Mouse (Mus musculus) thymus, postnatal 10 days (tissue): ENCODE data around the gene Bcl2l11.

Source experiments
- DNase-seq, 2 experiments: peaks; one replicate each; pipeline ENCODE4 v3.0.0; 2021; ENCODE audit warnings: low spot score in 2 of 2

The Bcl2l11 gene

DNA sequence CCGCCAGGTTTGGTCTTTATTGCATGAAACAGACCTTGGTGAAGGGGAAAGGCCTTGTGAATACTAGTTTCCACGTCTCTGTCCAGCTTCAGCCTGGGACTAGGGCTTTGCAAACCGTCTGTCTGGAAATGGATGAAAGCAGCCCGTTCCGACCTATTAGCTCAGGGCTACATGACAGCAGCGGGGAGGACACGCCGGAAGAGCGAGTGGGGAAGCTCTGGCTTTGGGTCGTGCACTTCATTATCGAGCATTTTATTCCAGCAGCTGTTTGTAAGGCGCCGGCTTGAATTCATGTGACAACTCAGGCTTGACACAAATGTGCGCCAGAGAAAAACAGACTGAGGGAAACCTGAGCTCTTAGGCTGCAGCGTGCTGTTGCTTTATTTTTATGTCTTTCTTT is 13.9 kb downstream of the Bcl2l11 start:
- no peak for DNase-seq

DNA sequence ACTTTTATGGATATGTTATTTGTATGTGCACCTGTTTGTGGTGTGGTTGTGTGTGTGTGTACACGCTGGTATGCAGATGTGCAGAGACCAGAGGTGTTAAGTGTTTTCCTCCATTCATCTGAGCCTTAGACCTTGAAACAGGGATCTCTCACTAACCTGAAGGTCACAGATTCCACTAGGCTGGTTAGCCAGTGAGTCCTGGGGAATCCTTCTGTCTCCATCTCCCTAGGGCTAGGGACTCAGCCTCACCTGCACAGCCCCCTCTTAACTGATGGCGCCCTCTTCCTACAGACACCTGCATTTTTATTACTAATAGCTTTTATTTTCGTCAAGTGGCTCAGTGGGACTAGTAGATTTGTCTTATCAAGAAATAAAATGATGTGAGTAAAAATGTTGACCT is 14.3 kb downstream of the Bcl2l11 start:
- no peak for DNase-seq

DNA sequence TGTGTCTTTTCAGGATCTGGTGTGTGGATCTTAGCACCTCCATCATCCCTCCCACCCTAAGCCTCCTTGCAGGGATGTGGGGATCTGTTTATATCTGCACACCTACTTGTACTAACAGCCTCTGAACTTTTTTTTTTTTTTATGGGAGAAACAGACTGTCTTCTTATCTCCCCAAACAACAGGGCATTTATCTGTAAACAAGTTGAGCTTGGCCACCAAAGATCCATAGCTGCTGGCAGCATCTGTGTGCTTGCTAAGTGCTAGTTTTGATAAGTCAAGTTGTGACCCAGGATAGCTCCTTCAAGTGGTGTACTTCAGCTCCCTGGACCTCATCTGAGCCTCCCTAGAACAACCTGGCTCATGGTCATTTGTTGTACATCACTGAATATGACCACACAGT is 18.2 kb downstream of the Bcl2l11 start:
- no peak for DNase-seq

DNA sequence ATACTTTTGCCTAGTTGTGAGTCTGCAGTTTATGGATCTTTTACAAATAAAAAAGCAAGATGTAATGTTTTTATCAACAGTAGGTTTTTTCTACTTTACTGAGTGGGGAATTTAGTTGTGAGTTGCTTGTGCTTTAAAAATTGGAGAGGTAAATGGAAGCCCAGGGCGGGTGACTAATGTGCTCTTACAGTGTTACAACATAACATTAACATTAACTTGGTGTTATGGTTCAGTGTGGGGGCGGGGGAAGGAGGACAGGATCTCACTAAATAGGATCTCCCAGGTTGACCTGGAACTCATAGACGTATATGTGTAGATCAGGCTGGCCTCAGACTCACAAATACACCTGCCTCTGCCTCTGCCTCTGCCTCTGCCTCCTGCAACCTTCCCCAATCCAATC is 19.6 kb downstream of the Bcl2l11 start:
- no peak for DNase-seq

DNA sequence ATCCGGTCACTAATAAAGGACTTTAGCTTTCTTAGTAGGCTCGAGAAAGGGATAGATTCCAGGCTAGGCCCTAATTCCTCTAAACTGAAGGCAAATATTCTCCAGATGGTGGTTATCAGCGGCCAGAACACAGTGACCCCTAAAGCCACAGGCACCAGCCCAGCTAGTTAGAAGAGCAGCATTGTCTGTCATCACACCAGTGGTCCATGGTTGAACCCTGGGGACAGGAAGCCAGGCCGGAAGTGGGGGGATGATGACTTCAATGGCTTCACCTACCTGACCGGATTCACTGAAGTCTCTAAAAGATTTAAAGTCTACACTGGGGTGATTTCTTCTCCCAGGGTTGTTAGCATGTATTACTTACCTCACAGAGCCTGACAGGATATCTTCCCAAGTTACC is 23.8 kb downstream of the Bcl2l11 start:
- DNase-seq = no peak

DNA sequence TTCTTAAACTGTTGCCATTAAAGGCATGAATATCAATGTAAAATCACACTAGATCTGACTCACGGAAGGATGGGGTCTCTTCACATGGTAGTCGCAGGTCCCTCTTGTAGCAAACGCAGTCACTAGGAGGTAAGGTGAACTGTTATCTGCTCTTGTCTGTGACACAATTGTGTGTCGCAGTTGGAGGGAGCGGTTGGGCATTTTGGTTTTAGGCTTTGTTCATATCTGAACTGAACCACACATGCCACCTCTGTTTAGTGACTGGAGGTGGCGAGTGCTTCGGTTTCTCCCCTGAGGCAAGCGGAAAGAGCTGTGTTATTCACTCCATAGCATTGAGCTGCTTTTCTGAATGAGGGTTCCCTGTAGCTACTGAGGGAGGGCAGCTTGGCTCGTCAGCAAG is 26.4 kb downstream of the Bcl2l11 start:
- DNase-seq = peak in 1 of 2 experiments; percentile 25

DNA sequence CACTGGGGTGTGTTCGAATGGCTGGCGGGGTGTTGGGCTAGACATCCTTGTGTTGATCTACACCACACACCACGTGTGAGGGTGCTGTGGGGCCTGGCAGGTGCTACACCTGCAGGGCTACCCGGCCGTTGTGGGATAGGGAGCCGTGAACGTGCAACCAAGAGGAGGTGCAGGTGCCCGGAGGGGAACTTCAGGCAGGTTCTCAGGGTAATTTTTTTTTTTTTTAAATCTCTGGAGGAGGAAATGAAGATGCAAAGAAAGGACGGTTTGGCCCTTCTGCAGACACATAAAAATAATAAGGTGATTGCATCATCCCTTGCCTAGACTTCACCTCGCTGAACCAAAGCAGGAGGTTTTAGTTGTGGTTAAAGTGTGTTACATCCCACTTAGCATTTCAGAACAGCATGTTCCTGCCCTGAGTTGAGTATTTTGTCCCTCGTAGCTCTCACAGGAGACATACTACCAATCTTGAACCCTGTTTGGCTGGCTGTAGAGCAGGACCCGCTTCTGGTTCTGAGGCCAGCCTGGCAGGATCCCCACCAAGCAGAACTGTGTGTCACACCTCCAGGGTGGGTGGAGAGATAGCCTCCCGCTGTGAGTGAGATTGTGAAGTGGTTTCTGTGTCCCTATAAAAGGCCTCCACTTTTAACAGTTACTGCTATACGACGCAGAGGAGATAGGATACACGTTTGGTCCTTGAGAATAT is 27.2 kb downstream of the Bcl2l11 start:
- peak; percentile 69 to 84 for DNase-seq

DNA sequence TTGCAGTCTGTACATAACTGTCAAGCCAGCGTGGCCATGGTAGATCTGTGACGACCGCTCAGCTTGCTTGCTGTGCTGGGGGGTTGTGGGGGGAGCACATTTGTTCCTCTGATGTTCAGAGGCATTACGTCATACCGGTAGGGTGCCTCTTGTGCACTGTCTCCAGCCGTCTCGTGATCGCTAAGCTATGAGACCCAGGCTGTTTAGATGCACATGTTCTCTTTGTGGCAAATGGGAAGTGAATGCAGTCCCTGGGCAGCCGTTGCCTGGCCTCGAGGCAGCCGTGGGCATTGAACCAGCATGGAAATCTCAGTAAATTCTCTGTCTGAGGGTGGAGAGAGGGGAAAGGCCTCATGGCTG is 27.7 kb downstream of the Bcl2l11 start:
- DNase-seq = peak; percentile 43

DNA sequence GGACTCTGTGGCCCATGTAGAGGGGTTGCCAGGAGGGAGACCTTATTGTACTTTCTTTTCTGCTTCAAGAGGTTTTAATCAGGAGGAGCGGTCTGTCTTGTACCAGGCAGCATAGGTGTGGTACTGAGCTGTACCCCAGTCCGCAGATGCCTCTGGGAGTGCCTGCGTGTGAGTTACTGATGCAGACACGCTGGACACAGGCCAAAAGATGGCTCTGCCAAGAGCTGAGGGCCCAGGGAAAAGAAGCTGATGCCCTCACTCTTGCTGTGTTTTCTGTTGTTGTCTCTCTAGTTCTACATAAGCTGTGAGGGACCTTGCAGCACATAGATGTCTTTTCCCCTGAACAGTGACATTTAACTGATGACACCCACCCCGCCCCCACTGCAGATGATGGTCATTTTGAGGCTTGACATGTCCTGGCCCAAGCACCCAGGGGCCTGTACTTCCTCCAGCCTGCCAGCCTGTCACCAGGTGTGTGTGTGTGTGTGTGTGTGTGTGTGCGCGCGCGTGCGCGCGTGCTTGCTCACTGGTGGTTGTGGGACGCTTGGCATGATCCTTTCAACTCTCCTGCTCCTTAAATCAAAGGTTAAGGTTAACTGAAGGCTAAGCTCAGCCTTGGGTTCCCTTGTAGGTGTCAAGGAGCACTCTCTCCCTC is 29.7 kb downstream of the Bcl2l11 start:
- peak in 1 of 2 experiments; percentile 20 for DNase-seq

DNA sequence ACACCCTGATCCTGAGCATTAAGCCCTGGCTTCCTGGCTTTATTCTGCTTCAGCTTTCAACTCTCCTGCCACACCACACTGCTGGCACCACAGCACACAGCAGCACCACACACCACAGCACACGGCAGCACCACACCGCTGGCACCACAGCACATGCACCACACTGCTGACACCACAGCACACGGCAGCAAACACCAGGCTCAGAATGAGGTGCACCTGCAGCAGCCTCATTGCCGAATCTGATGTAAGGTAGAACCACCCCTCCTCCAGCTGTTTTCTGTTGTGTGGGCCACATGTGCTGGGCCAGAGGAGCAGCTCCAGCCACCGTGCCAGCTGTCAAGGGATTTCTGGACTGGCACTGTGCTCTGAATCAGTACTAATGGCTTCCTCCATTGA is 30.2 kb downstream of the Bcl2l11 start:
- peak; percentile 32 to 41 for DNase-seq

DNA sequence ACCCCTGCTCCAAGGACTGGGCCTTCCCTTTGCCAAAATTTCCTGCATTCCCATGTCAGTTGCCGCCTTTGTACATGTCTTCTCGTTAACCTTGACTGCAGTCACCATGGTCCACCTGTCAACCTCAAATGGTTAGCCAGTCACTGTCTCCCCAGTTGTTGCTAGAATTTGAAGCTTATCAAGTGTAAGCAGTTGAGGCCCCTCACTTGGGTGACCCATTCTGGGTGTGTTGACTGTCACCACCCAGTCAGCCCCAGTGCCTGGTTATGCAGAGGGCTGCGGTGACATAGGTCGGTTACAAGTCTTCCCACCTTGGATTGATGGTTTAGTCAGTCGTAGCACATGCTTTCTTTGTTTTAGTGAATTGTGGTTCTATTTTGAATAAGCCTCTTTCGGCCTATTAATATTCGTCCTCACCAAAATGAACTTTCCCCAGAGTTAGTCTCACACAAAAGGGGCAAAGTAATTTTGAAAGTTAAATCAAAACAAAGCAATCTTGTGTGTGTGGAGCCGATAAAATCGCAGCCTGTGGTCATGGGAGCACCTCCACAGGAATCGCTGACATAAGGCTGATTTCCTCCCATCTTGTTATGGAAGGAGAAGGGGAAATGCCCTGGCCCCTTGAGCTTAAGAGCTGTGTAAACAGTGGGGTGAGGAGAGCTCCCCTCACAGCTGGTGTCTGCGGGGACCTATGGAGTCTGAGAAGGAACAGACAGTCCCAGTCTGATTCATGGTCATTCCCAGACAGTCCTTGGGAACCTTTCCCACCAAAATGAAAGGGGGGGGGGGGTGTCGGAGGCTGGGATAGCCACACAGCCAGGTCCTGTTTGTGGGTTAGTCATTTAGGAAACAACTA is 30.9 kb downstream of the Bcl2l11 start:
- DNase-seq = no peak

DNA sequence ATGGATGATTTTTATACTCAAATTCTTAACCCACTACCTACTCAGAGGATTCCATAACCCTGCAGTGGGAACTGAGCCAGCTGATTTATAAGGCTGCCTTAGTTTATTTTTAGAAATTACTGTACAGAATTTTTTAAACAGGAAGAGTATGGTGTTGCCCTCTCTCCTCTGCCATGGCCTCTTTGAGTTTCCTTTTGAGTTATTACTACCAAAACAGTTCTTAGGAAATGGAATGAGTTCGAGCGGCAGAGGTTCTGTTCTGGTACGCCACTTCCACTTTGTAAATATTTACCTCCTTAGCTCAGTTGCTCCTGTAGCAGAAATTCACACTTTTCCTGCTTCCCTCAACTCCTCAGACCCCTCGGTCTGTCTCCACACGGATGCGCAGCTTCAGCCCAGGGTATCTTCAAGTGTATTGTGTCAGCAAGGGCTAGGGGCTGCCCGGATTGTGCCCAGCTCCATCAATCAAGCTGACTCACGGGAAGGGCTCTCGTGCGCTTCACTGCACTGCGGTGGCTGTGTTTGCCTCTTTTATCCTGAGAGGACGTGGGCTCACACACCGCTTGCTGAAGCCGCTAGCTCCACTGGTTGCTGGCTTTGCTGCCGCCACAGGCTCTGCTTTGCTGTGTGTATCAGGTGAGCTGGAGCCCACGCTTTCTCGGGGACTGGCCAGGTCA is 33.0 kb downstream of the Bcl2l11 start:
- peak; percentile 15 to 27 for DNase-seq

DNA sequence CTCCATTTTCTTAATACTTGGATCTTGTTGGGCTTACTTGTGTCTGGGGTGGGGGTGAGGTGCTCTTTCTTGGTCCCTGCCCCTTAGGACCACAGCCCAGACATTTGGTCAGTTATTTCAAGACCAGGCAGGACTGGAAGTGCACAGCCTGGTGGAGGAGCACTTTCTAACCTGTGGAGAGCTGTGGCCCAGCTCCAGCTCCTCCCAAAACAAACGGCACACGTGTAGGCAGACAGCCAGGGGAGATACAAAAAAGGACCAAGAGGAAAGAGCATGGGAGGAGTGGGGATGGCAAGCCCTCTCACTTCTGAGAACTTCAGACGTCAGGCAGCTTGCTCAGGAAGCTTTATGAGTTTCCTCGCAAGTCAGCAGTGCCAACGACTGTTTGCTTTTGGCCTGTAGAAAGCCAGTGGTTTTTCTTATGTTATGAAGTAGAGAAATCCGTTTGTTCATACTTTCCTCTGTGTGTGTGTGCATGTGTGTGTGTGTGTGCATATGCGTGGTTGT is 33.8 kb downstream of the Bcl2l11 start:
- no peak for DNase-seq

DNA sequence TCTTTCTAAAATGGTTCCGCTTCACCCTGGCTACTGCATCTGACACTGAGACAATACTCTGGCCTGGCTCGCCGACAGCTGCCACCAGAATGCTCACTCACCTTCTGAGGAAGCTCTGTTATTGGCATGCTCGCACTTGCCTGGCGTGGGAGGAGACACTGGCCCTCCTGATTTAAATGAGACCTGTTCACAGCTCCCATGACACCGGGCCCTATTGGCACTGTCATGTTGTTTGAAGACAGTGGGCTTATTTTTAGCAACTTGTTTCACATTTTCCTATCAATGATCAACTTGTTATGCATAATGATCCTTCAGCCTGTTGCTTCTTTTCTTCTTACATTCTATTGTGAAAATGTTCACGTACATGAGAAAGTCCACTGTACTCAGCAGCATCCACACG is 37.3 kb downstream of the Bcl2l11 start:
- no peak for DNase-seq

DNA sequence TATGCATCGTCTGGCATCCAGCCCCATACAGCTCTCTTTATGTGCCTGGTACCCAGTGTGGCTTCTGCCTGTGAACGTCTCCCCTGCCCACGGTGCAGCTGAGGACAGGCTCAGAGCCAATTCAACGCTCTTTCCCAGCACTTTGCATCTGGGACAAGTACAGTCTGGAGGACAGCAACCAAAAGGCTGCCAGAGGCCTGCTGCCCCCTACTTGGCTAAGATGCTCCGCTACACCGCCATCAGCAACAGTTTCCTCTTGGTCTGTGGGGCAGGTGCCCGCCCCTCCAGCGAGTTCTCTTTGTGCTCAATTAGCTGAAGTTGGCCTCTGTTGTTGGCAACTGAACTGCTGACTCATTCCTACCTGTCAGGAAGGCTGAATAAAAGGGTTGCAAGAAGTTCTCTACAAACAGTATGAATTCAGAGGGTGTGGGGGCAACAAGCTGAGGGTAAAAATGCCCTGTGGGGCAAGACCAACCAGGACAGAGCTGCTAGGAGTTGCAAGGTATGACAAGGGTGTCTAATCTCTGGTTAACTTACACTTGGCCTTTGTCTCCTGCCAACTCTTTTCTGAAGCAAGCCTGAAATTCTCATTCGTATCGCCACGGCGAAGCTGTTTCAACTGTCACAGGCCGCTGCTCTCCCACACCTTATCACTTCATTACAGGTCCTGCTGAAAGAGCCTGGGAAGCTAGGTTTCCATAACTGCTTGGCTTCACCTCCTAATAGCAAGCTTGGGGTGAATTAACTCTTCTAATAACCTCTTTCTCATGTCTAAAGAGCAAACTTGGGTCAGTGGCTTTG is 41.0 kb downstream of the Bcl2l11 start:
- DNase-seq = no peak

DNA sequence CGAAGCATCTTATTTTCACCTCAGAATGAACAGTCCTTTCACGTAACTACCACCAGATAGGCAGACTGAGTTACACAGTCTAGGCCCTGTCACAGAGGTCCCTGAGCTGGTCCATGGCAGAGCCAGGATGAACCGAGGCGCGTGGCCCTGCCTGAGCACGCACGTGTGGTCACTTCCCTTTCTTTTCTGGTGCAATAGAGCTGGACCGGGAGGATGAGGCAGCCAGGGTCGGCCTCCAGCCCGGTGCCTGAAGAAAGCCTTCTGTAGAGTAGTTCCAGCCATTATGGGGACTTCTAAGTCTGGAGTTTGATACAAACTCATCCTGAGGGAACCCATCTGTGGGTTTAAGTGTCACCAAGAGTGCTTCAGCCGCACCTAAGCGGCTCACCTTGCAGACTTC is 42.1 kb downstream of the Bcl2l11 start:
- no peak for DNase-seq

DNA sequence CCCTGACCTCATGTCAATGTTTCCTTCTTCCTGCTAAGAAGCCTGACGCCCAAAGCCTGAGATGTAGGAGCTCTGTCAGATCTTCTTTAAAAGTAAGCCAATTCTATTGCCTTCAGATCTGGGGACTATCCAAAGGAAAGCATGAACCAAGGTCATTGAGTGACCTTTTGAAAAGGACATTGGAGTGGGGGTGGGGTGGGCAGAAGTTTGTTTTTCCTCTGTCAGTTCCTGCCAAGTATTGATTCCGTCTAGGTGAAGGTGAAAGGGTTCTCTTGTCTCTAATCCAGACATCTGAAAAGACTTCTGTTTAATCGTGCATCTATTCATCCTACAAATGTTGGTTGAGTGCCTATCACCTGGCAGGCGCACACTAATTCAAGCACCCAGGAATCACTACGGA is 43.6 kb downstream of the Bcl2l11 start:
- DNase-seq = no peak

DNA sequence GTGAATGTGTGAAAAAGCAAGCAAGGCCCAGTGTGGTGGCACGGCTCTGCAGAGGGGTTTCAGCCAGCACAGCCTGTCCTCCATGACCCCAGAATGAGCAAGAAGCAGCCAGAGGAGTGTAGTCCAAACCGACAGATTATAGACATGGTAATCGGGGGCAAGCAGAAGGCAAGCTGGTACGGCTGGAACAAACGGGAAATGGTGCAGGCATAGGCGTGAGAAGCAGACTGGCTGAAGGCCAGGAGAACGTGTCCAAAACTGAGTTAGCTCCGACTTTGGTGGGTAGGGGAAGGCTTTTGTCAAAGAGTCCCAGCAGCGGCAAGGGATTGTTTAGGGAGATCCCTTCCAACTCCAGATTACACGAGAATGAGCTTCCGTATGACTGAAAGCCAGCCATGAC is 44.1 kb downstream of the Bcl2l11 start:
- DNase-seq = no peak

DNA sequence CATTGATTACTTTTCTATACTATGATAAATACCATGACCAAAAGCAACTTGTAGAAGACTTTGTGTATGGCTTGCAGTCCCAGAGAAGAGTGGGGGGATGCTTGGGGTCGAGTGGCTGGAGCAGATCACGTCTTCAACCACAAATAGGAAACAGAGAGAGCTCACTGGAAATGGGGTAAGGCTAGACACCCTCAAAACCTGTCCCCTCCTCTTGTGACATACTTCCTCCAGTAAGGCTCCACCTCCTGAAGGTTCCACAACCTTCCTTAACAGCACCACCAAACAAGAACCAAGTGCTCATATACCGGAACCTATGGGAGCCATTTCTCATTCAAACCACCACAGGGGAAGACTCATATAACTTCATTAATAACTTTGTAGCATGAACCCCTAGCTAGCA is 44.8 kb downstream of the Bcl2l11 start:
- no peak for DNase-seq

DNA sequence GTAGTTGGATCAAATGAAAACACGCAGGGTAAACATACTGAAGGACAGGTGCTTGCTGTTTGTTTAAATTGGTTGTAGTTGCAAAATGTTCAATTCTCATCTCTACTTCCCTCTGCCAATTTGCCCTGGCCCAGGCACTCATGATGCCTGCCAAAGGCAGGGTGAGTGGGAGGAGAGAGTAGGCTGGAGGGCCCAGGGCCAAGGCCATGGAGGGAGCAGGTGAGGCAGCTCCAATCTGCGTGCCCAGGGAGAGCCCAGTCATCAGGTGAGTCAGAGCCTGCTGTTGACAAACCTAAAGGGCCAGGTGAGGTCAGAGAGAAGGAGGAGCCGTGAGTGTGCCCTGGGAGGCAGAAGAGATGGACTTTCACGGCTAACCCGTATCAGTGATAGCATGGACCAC is 46.4 kb downstream of the Bcl2l11 start:
- DNase-seq = no peak

DNA sequence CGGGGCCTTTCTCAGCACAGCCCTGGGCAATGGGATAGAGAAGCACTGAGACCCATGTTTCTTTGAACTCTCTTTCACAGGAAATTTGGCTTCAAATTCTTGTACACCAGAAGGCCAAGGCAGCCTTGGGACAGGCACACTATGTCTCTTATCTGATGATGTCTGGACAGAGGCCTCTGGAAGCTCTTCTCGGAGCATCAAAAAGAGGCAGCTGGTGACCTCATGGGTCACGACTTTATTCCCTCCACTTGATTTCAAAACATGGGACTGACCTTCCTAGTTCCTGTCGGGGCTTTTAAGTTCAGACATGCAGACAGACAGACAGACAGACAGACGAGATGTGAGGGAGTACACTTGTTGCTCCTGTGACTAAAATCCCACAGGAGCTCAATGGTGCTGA is 48.3 kb downstream of the Bcl2l11 start:
- no peak for DNase-seq
